Mouse (Mus musculus) liver, adult 2 months (tissue): ENCODE measurements around the gene Tmc7. TPM values are rescaled to one million over a fixed set of nuclear protein-coding genes. Genes with fewer than 3 reads are reported as not detected.

Experiments
- DNase-seq: peaks from one replicate; pipeline ENCODE4 v3.0.0-alpha.2; 2011; ENCODE audit warnings: low read depth, low spot score; ENCODE audit errors: extremely low read depth
- H3K27ac ChIP-seq: fragments of 200-500 bp; replicated peaks from 2 replicates; pipeline ENCODE4 v1.5.1; 2012; ENCODE audit warnings: low read depth, mild to moderate bottlenecking, control low read depth, inconsistent platforms, low read length; ENCODE audit not compliant: insufficient read depth
- H3K27me3 ChIP-seq: fragments of 200-500 bp; 2 replicates; pipeline ENCODE4 v1.6.1; 2012; ENCODE audit warnings: mild to moderate bottlenecking, moderate library complexity, low read length, inconsistent platforms; ENCODE audit not compliant: control insufficient read depth, insufficient read depth
- H3K36me3 ChIP-seq: fragments of 200-500 bp; 2 replicates; pipeline ENCODE4 v1.6.1; 2012; ENCODE audit warnings: low read length, inconsistent platforms; ENCODE audit not compliant: control insufficient read depth, insufficient read depth
- H3K4me1 ChIP-seq: fragments of 200-500 bp; 2 replicates; pipeline ENCODE4 v1.6.1; 2011; ENCODE audit warnings: low read length; ENCODE audit not compliant: control insufficient read depth, insufficient read depth
- H3K4me3 ChIP-seq: fragments of 200-500 bp; 2 replicates; pipeline ENCODE4 v1.5.1; 2011; ENCODE audit warnings: low read depth, mild to moderate bottlenecking, control low read depth, low read length, moderate library complexity; ENCODE audit not compliant: insufficient read depth
- H3K79me2 ChIP-seq: fragments of 200-500 bp; 2 replicates; pipeline ENCODE4 v1.6.1; 2012; ENCODE audit warnings: inconsistent platforms, mild to moderate bottlenecking, low read length, moderate library complexity; ENCODE audit not compliant: control insufficient read depth, insufficient read depth
- H3K9ac ChIP-seq: fragments of 200-500 bp; 2 replicates; pipeline ENCODE4 v1.6.1; 2012; ENCODE audit warnings: low read depth, mild to moderate bottlenecking, control low read depth, inconsistent platforms, low read length
- CTCF ChIP-seq: fragments of 200-500 bp; IDR thresholded peaks from 2 replicates; pipeline ENCODE4 v1.5.1; 2011; ENCODE audit warnings: low read depth, low read length, control low read depth
- POLR2A ChIP-seq: fragments of 200-500 bp; IDR thresholded peaks from 2 replicates; pipeline ENCODE4 v1.6.1; 2011; ENCODE audit warnings: low read length, control low read depth; ENCODE audit not compliant: insufficient read depth; ENCODE audit errors: extremely low read depth
- WGBS: fragments of 180-500 bp; shearing (Covaris S2); methylation state at CpG from one replicate; pipeline ENCODE4 v1.1.7; 2018; 5-methylcytosine and 5-hydroxymethylcytosine counted together
- polyA plus RNA-seq: library from polyadenylated mRNA; depleted of rRNA; stranded (reverse); fragments of >200 nt; gene quantifications from 2 replicates; pipeline ENCODE4 v1.2.3, GENCODE M21; 2012; rRNA removed
- total RNA-seq: library from RNA; depleted of rRNA; stranded (reverse); fragments of >200 nt; gene quantifications from 2 replicates; pipeline ENCODE4 v1.2.3, GENCODE M21; 2014; rRNA removed

Tmc7 gene
- total and polyA plus RNA-seq, 2 experiments, result 0.33 to 1.9 TPM

- peak overlapping the region; percentile 24 for H3K9ac ChIP-seq
- H3K4me3 ChIP-seq, result peak overlapping the region; percentile 78; the same call in 1 of the 2 replicates
Measured at GRCm38 (mm10) chr7:118489706-118490665, 94.5 kb downstream of the Tmc7 start.

DNA sequence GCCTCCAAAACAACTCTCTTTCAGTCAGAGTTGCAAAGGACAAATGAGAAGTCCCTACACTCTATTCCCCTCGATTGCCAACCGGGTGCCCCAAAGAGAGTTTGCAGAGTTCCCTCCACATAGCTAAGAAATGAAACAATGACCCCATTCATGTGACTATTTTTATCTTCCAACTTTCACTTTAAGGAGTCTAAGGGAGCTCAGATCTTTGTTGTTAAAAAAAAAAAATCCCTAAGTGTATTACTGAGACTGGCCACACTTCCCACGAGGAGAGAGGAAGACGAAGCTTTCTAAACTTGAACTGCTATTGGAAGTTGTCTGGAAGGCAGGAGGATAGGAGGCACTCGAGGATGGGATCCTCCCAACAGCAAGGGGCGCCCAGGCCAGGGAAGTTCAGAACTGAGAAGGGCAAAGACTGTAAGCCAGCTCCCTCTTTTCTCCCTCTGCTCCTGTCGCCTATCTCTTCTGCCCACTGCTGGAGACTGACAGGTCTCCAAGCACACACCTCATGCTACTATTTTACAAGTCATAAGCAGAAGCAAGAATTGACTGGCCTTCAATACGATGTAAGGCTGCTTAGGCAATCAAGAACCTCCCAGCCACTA lies 96.4 kb downstream of the Tmc7 start:
- H3K4me3 ChIP-seq, result peak overlapping the region; percentile 9; the same call in 1 of the 2 replicates
- 0 out of 2 replicates have a peak, but pooled peaks cover 4% of the 10 kb centered on the region for H3K27me3 ChIP-seq
- peak; percentile 23 for DNase-seq
- no peak overlapping the region for H3K9ac ChIP-seq
- WGBS, result 55% methylated on average over 8 of the region's 8 CpGs
- TF ChIP-seq CTCF (no peak), POLR2A (no peak)
- no peaks in the 10 kb centered on the region; the same call in 1 of the 2 replicates for H3K36me3 ChIP-seq
- no peak overlapping the region for H3K27ac ChIP-seq
- H3K79me2 ChIP-seq, result 0 out of 2 replicates have a peak, but pooled peaks cover 4% of the 10 kb centered on the region
- peaks cover 9% of the 10 kb centered on the region for H3K4me1 ChIP-seq

More at GRCm38 (mm10) chr7:118489706-118490665, 94.5 kb downstream of the Tmc7 start:
- Histone ChIP-seq H3K4me1 (peaks cover 9% of the 10 kb centered on the region), H3K27me3 (0 out of 2 replicates have a peak, but pooled peaks cover 4% of the 10 kb centered on the region), H3K36me3 (no peaks in the 10 kb centered on the region; the same call in 1 of the 2 replicates), H3K79me2 (0 out of 2 replicates have a peak, but pooled peaks cover 4% of the 10 kb centered on the region), H3K27ac (no peak overlapping the region)
- TF ChIP-seq CTCF (no peak), POLR2A (no peak)
- 74% methylated on average over 57 of the region's 57 CpGs for WGBS
- DNase-seq, result no peak

DNA sequence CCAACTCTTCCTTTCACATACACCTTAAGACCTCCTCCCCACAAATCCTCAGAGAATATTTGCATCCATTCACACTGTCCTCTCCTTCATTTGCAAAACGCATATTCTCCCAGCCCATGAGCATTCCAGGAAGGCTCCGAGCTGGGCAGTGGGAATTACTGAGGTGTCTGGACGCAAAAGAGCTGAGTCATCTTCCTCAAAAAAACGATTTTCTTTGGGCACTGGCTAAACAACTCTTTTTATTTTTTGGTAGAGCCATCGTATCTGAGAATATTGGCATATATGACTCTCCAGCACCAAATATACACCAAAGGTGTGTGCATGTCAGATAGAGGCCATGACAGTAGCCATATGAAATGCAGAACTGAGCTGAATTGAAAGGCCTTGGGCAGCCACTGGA lies 97.6 kb downstream of the Tmc7 start:
- no peak overlapping the region for H3K27ac ChIP-seq
- H3K4me3 ChIP-seq, result no peak overlapping the region
- H3K9ac ChIP-seq, result no peak overlapping the region
- TF ChIP-seq CTCF (no peak), POLR2A (no peak)
- H3K4me1 ChIP-seq, result peaks cover 6% of the 10 kb centered on the region
- H3K27me3 ChIP-seq, result 0 out of 2 replicates have a peak, but pooled peaks cover 4% of the 10 kb centered on the region
- 0 out of 2 replicates have a peak, but pooled peaks cover 4% of the 10 kb centered on the region for H3K79me2 ChIP-seq
- no peaks in the 10 kb centered on the region; the same call in 1 of the 2 replicates for H3K36me3 ChIP-seq
- no peak for DNase-seq
- 18% methylated on average over 5 of the region's 5 CpGs for WGBS

Other genes starting within 250 kb of the Tmc7 start
- gene Syt17, start 136.5 kb downstream of the Tmc7 start, total RNA-seq, result not detected in 2 replicates
- gene Syt17, start 136.5 kb downstream of the Tmc7 start, polyA plus RNA-seq, result not detected in 2 replicates
- 3.5 and 4.2 TPM in 2 replicates for gene Itpripl2, start 92.8 kb downstream of the Tmc7 start, total RNA-seq
- gene Itpripl2, start 92.8 kb downstream of the Tmc7 start, polyA plus RNA-seq, result 0.98 and 1.6 TPM in 2 replicates
- gene Coq7, start 51.4 kb downstream of the Tmc7 start, total RNA-seq, result 40.1 and 51.7 TPM in 2 replicates
- gene Coq7, start 51.4 kb downstream of the Tmc7 start, polyA plus RNA-seq, result 37.4 and 41.5 TPM in 2 replicates
- gene Tmc5, start 12.6 kb upstream of the Tmc7 start, total RNA-seq, result under 0.01 TPM in 1 of 2 replicates, not detected in the other
- 0.05 and 0.99 TPM in 2 replicates for gene Tmc5, start 12.6 kb upstream of the Tmc7 start, polyA plus RNA-seq
- 64.2 and 67.2 TPM in 2 replicates for gene Gde1, start 121.0 kb upstream of the Tmc7 start, total RNA-seq
- 59.9 and 64.5 TPM in 2 replicates for gene Gde1, start 121.0 kb upstream of the Tmc7 start, polyA plus RNA-seq
- 3.0 and 3.8 TPM in 2 replicates for gene Ccp110, start 127.8 kb upstream of the Tmc7 start, total RNA-seq
- gene Ccp110, start 127.8 kb upstream of the Tmc7 start, polyA plus RNA-seq, result 0.85 and 1.3 TPM in 2 replicates
- gene Vps35l, start 155.5 kb upstream of the Tmc7 start, total RNA-seq, result 22.3 and 28.3 TPM in 2 replicates
- 15.0 and 16.3 TPM in 2 replicates for gene Vps35l, start 155.5 kb upstream of the Tmc7 start, polyA plus RNA-seq